Mouse (Mus musculus) right cerebral cortex, postnatal 14 days (tissue): Measurements from ENCODE around the gene Enho.
A peak's percentile ranks its signal among the peaks of the same experiment; 100 is the strongest.

Experiments
- DNase-seq: peaks from one replicate; pipeline ENCODE4 v3.0.0; 2022

Enho gene

GRCm38 (mm10) chr4:41662723-41663122 is 22.6 kb upstream of the Enho start:
- no peak for DNase-seq

DNA sequence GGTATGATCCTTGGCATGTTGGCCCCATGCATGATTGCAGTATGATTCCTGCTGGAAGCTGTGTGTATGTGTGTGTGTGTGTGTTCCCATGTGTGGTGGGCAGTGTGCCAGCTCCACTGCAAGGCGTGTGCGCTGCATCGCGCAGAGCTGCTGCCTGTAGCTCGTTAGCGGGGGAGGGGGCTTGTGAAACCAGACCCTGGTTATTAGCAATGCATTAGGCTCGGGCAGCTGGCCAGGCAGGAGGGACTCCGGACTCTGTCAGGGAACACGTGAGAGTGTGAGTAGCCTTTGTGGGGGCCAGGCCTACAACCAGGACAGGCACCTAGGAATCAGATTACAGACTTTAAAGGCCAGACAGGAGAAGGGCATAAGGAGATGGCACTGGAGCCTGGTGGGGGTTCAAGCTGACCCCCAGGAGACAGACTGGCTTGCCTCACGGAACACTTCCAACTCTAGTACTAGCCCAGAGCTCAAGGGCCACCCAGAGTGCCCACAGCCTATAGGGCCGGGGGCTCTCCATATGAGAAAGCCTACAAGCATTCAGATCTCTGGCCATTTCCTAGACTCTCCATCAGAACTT is 20.8 kb upstream of the Enho start:
- DNase-seq: no peak

GRCm38 (mm10) chr4:41659556-41659955 is 19.4 kb upstream of the Enho start:
- DNase-seq: no peak

- DNase-seq: no peak
These were observed 18.7 kb upstream of the Enho start for GRCm38 (mm10) chr4:41658566-41659384.

DNA sequence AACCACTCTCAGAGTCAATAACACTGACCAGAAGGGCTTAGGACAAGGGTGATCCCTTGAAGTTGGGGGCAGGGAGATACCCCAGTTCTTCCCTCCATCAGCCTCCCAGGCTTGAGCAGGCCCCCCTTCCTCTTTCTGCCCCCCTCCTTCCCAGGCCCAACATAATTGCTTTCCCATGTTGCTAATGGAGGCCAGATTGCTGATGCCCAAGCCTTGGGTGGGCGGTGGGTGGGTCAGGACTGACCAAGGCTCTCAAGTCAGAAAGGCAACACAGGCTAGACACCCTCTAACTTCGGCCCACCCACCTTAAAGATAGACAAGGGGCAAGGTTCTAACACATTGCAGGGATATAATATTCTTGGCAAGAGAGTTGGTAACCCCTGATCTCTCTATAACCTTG is 15.4 kb upstream of the Enho start:
- no peak for DNase-seq

DNA sequence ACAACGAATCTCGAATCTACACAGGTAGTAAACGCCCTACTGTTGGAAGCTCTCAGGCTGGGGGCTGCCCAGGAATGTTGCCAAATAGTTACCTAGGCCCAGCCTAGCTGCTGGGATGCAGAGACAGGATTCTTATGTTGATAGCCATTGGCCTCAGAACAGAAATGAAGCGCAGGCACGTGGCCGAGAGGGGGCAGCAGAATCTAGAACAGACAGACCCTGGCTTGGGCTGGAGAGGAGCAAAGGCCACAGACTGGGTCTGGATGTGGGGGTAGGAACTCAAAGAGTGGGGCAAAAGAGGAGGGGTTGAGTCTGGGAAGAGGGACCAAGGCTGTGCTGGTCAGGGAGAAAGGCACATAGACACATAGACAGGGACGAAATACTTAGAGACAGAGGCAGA is 14.1 kb upstream of the Enho start:
- DNase-seq: peak; percentile 58

DNA sequence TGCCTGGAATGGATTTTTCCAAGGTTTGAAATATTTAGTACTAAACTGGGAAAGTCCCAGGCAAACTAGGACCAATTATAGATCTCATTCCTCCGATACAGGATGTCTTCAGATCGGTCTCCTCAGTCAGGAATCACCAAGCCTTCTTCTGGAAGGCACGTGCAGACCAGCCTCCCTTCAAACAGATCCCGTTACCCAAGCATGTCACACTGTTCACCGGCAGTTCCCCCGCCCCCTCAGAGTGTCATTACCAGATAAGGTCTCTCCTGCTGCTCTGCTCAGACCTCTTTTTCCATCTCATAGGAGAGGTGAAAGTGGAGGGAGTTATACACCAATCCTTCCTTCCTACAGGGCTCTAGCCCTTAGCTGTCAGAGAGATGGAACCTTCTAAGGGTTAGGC is 13.6 kb upstream of the Enho start:
- no peak for DNase-seq

DNA sequence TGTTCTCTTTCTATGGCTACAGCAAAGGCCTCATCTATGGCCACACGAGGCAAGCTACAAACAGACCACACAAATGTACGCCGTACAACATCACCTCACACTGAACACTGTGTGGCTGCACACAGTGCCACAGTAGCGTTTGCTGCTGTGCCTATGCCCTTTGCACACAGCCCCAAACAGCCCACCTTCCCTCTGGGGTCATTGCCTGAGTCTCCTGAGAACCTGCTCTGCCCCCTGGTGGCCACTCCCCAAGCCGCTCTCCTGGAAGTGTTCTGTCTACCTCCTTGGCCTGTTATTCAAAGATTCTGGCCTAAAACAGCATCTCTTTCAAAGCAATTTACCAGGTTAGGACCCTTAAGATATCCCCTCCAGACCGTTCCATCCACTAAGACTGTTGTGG is 13.2 kb upstream of the Enho start:
- DNase-seq: peak; percentile 87

- DNase-seq: no peak
These were observed 8.5 kb upstream of the Enho start for GRCm38 (mm10) chr4:41648627-41649026.

GRCm38 (mm10) chr4:41648157-41648556 is 8.0 kb upstream of the Enho start:
- DNase-seq: no peak

DNA sequence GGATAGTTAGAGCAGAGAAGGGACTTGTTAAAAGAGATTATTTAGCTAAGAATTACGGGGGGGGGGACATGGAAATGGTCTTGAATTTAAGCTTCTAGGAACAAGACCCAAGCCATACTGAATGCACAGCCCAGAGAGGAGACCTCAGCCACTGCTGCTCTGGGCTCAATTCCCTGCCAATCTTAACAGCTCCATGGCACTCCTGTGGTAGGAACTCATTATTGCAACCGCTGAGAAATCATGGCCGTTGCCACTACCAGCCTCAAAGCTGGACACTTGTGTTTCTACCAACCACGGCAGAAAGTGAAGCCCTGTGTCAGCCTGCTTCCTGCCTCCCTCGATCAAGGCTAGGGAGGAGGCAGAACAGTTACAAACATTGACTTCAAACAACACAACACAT is 5.4 kb upstream of the Enho start:
- DNase-seq: no peak

DNA sequence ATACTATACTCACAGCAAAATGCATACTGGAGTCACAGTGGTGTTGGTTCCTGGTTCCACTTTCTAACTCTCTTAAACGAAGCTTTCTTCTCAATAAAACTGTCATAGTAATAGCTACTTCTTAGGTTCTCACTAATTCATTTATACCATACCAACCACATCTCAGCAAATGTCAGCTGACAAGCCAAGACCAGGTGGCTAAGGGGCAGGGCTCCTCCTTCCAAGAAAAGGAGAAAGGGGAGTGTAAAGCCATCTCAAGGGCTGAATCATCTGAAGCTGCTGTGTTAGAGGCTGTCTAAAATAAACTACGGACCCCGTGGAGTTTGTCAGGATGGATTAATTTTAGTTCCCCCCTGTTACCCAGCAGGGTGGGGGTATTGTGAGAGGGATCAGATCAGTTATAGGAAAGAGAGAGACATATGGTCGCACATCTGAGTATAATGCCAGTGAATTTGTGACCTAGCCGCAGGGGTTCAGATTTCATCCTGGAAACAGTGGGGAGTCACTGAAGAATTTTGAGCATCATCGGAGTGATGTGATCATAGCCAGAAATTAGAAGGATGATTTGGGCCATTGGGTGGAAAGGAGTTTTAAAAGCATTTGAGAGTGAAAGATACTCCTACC is 1.2 kb upstream of the Enho start:
- no peak for DNase-seq

DNA sequence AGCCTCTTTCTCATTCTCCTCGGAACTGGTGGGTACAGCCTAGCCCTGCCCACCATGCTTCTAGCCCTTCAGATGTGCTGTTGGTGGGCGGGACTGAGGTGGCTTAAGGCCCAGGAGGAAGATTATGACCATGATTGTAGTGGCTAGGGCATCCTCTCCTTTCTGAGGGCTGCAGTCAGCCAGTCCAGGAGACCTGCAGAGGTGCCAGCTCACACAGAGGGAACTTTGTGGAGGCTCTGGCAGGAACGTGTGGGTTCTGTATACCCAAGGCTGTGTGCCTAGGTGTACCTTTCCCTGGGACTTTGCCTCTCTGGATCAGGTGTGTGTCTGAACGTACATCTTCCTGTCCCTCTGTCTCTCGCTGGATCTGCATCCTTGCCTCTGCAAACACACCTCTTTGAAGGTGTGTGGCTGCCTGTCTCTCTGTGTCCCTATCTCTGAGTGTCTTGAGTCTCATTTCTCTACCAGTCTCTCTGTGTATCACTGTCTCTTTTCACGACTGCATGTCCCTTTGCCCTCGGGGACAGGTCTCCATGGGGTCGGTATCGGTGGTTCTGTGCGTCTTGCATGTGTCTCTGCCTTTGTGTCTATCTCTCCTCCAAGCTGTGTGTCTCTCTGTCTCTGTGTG is 796 bp downstream of the Enho start:
- no peak for DNase-seq

- no peak for DNase-seq
These were observed 1.3 kb downstream of the Enho start for GRCm38 (mm10) chr4:41638828-41639213.

DNA sequence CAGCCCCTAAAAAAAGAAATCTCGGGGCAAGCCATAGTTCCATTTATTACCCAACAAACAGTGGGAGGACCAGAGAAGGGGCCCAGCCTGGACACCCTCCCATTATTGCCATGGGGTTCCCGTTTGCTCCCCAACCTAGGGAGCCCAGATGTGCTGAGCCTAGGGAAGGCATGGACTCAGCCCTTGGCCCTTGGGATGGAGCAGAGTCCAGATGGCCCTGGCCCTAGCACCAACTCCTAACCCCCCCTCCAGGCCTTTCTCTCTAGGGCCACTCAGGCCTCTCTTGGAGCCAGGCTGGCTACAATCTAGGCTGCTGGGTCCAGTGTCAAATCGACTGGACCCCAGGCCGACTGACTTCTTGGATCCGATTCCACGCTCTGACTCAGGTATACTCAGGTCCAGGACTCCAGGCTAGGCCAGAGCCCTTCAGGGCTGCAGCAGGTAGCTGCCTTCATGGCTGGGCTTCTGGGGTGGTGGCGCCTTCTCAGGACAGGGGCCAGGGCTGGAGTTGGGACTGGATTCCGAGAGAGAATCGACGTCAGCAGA is 1.9 kb downstream of the Enho start:
- no peak for DNase-seq

DNA sequence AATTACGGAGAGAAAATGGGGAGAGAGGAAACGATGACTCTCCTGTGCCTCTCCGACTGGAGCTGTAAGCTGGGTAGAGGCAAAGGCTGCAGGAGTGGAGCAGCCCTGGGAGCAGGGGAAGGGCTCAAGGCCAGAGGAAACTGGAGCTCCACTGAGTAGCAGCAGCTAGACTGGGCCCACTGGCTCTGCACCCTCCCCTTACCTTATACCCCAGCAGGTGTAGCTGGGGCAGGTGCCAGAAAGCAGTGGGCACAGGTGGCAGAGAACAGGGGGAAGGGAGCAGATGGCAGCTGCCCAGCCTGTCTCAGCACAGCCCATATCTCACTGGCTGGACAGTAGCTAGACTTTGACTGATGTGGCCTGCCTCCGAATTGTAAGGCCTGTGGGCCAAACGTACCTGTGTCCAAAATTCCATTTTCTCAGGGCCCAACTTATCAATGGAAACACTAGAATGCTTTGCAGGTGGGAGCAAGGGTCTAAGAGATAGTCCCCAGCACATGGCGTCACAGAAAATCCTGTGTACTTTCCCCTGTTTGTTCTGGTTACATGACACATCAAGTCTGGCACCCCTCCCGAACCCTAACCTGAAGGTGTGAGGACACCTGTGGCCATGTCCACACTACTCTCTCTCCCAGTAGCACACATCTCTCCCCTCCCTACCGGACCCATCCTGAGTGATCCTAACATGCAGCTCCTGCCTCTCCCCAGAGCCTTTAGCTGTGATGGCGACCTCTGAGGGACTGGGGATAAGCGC is 3.1 kb downstream of the Enho start:
- DNase-seq: no peak

DNA sequence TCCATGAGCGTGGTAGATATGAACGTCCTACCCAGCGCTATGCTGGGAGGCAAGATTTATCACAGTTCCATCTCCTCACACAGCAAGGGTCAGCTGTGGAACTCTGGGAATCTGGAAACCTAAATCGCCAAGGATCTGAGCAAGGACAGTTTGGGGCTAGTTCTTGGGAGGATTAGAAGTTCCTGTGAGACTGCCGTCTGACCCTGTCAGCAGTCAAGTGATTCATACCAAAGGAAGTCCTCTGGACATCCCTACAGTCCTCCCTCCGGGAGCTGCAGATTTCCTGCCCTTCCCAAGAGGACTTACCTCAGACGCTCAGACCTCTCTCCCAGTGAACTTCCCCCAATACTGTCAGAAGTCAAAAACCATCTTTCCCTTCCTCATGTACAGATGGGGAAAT is 3.8 kb downstream of the Enho start:
- no peak for DNase-seq

DNA sequence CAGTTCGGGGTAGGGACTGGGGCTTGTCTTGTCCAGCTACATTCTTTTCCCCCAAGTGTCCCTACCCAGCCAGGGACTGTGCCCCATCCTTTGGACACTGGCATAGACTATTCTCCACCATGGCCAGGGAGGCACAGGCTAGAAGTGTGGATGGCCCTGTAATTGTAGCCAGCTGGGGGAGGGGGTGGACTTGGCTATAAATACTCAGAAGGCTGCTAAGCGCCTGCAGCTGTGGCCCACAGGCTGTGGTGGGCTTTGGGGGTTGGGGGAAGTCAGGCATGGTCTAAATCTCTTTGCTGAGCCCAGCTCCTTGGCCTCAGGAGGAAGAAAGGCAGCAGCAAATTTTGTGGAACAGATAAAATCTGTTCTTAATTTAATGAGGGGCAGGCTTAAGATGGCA is 4.2 kb downstream of the Enho start:
- no peak for DNase-seq

GRCm38 (mm10) chr4:41635224-41635623 is 4.9 kb downstream of the Enho start:
- no peak for DNase-seq

DNA sequence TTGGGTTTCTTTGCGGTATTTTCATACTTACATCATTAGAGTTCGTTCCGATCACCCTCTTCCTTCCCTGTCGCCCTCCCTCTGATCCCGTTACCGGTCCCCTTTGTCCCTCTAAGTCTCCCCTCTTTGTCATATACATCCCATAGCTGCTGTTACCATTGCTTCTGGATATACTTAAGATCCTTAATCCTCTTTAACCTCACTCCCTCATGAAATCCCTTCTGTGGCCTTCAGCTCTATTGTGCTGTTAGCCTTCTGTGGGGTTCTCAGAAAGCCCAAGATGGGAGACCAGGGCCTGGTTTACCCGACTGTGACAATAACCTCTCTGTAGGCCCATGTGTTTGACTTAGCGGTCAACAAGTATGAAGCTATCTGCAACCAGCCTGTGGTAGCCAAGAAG is 5.5 kb downstream of the Enho start:
- DNase-seq: no peak

DNA sequence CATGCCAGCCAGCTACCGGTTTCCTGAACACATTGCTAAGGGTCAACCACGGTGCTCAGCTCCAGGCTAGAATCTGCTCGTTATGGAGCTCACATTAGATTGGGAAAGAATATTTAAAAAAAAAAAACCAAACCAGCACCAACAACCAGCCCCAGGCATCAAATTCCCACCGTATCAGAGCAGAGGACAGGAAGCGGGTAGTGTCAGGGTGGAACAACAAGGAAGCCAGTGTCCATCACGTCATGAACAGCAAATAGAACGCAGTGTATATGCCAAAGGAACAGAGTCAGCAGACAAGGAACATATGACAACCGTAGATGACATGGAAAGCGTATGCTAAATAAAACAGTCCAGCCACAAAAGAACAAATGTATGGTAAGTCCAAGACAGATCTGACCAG is 7.1 kb downstream of the Enho start:
- no peak for DNase-seq

DNA sequence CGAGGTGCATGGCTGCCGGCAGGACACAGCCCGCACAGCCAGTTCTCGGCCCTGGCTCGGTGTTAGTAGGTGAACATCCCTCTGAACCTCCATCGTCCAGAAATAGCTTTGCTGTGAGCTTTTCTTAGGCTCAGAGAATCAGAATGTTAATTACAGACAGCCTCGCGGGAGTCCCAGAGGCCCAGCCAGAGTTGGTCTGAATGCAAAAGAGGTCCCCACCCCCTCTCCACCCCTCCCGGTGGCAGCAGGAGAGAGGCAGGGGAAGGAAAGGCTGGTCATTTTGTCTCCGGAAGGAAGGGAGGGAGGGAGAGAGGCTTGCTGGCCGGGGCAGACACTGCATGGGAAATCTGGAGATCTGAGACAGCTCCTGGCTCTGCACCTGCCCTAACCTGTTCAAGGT is 8.7 kb downstream of the Enho start:
- no peak for DNase-seq

DNA sequence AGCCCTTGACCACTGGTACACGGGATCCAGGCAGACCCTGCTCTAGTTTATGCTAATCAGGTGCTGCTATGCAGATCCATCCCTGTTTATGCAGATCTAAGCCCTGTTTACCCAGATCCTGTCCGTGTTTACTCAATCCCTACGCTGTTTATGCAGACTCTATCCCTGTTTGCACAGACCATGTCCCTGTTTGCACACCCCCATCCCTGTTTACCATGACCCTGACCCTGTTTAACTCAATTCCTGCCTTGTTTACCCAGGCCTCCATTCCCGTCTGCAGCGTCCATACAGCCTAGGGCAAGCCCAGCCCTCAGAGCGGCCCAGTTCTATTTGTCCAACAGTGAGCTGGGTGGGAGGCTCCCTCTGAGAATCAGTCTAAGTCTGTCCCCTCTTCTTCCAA is 9.9 kb downstream of the Enho start:
- no peak for DNase-seq
